Mouse (Mus musculus) limb, embryonic 11.5 days (tissue): ENCODE measurements around the gene Xrcc3. TPM values are rescaled to one million over a fixed set of nuclear protein-coding genes. Genes with fewer than 3 reads are reported as not detected.

Experiments
- ATAC-seq: fragments of 200-750 bp; cut with Nextera tagmentation; 2 replicates; pipeline ENCODE4 v1.8.0; 2017; ENCODE audit warnings: low read depth; ENCODE audit not compliant: insufficient number of reproducible peaks, low FRiP score, low TSS enrichment
- DNase-seq: peaks from one replicate; pipeline ENCODE4 v3.0.0-alpha.2; 2015; ENCODE audit warnings: low spot score
- H3K27ac ChIP-seq: fragments of 300-500 bp; sonication (generic); replicated peaks from 2 replicates; pipeline ENCODE4 v1.5.1; 2014; ENCODE audit warnings: low read depth, mild to moderate bottlenecking, low read length
- H3K27me3 ChIP-seq: fragments of 300-500 bp; sonication (generic); 2 replicates; pipeline ENCODE4 v1.6.1; 2014; ENCODE audit warnings: mild to moderate bottlenecking, low read length, mixed read lengths; ENCODE audit not compliant: control insufficient read depth, insufficient read depth
- H3K36me3 ChIP-seq: fragments of 300-500 bp; sonication (generic); 2 replicates; pipeline ENCODE4 v1.6.1; 2014; ENCODE audit warnings: mild to moderate bottlenecking, low read length, moderate library complexity, mixed read lengths; ENCODE audit not compliant: control insufficient read depth, insufficient read depth
- H3K4me1 ChIP-seq: fragments of 300-500 bp; sonication (generic); 2 replicates; pipeline ENCODE4 v1.6.1; 2014; ENCODE audit warnings: low read length, mixed read lengths; ENCODE audit not compliant: control insufficient read depth, insufficient read depth
- H3K4me2 ChIP-seq: fragments of 300-500 bp; sonication (generic); 2 replicates; pipeline ENCODE4 v1.6.1; 2014; ENCODE audit warnings: low read depth, mild to moderate bottlenecking, moderate library complexity; ENCODE audit not compliant: severe bottlenecking
- H3K4me3 ChIP-seq: fragments of 300-500 bp; sonication (generic); 2 replicates; pipeline ENCODE4 v1.5.1; 2014; ENCODE audit warnings: low read depth, low read length
- H3K9ac ChIP-seq: fragments of 300-500 bp; sonication (generic); 2 replicates; pipeline ENCODE4 v1.6.1; 2014; ENCODE audit warnings: mild to moderate bottlenecking, low read length
- H3K9me3 ChIP-seq: fragments of 300-500 bp; sonication (generic); 2 replicates; pipeline ENCODE4 v1.6.1; 2016; ENCODE audit warnings: low read length; ENCODE audit not compliant: control insufficient read depth
- WGBS: fragments of 180-500 bp; shearing (Covaris S2); extraction: QIAGEN DNeasy Blood & Tissue Kit; methylation state at CpG from one replicate; pipeline ENCODE4 v1.1.7; 2014; 5-methylcytosine and 5-hydroxymethylcytosine counted together
- polyA plus RNA-seq: library from polyadenylated mRNA; unstranded; fragments of >200 nt; fragmentation: Nextera tagmentation; extraction: Ambion mirVana; gene quantifications from 2 replicates; pipeline ENCODE4 v1.2.1, GENCODE M21; 2014

Gene Xrcc3
- polyA plus RNA-seq, 1 experiment from 2014 or later = 22.7 TPM

- Histone ChIP-seq H3K4me1 (no peaks in the 10 kb centered on the region), H3K9ac (no peak overlapping the region), H3K4me3 (no peak overlapping the region), H3K9me3 (no peaks in the 10 kb centered on the region), H3K4me2 (no peak overlapping the region), H3K36me3 (no peaks in the 10 kb centered on the region; the same call in 1 of the 2 replicates), H3K27ac (no peak overlapping the region), H3K27me3 (no peaks in the 10 kb centered on the region)
- ATAC-seq = no peak
- DNase-seq = no peak
- 74% methylated on average over 16 of the region's 16 CpGs for WGBS
Measured at GRCm38 (mm10) chr12:111766313-111767236, 47.1 kb downstream of the Xrcc3 start.

- ATAC-seq (no peak), DNase-seq (no peak)
- Histone ChIP-seq H3K4me2 (no peak overlapping the region), H3K36me3 (no peaks in the 10 kb centered on the region; the same call in 1 of the 2 replicates), H3K4me1 (peaks cover 15% of the 10 kb centered on the region), H3K27ac (no peak overlapping the region), H3K9ac (no peak overlapping the region), H3K4me3 (no peak overlapping the region), H3K9me3 (no peaks in the 10 kb centered on the region), H3K27me3 (no peaks in the 10 kb centered on the region)
- WGBS = 93% methylated on average over 13 of the region's 13 CpGs
Measured at GRCm38 (mm10) chr12:111762620-111763280, 50.9 kb downstream of the Xrcc3 start.

GRCm38 (mm10) chr12:111760306-111760908 is 53.3 kb downstream of the Xrcc3 start:
- H3K4me2 ChIP-seq = no peak overlapping the region
- H3K27ac ChIP-seq = no peak overlapping the region
- 84% methylated on average over 7 of the region's 7 CpGs for WGBS
- peaks cover 16% of the 10 kb centered on the region for H3K4me1 ChIP-seq
- ATAC-seq = no peak
- no peaks in the 10 kb centered on the region for H3K9me3 ChIP-seq
- H3K36me3 ChIP-seq = no peaks in the 10 kb centered on the region; the same call in 1 of the 2 replicates
- H3K27me3 ChIP-seq = no peaks in the 10 kb centered on the region
- H3K9ac ChIP-seq = no peak overlapping the region
- DNase-seq = no peak
- H3K4me3 ChIP-seq = no peak overlapping the region

- H3K27me3 ChIP-seq = no peaks in the 10 kb centered on the region
- H3K9me3 ChIP-seq = no peaks in the 10 kb centered on the region
- DNase-seq = peak; percentile 43
- peak overlapping the region; percentile 62 for H3K27ac ChIP-seq
- H3K4me3 ChIP-seq = peak overlapping the region; percentile 95
- ATAC-seq = peak; percentile 46; the same call in 1 of the 2 replicates
- peak overlapping the region; percentile 93 for H3K9ac ChIP-seq
- WGBS = 2% methylated on average over 35 of the region's 35 CpGs
- H3K36me3 ChIP-seq = no peaks in the 10 kb centered on the region; the same call in 1 of the 2 replicates
- H3K4me1 ChIP-seq = peaks cover 16% of the 10 kb centered on the region
- peak overlapping the region; percentile 87 for H3K4me2 ChIP-seq
Measured at GRCm38 (mm10) chr12:111759176-111760061, 54.3 kb downstream of the Xrcc3 start.

- peak within 1 kb of the TSS; percentile 93 for H3K9ac ChIP-seq
- DNase-seq (peak; percentile 84), ATAC-seq (peak; percentile 73)
- peaks cover 16% of the 10 kb centered on the region for H3K4me1 ChIP-seq
- no peaks in the 10 kb centered on the region for H3K9me3 ChIP-seq
- H3K36me3 ChIP-seq = no peaks in the 10 kb centered on the region; the same call in 1 of the 2 replicates
- peak within 1 kb of the TSS; percentile 62 for H3K27ac ChIP-seq
- H3K4me2 ChIP-seq = peak within 1 kb of the TSS; percentile 87
- H3K4me3 ChIP-seq = peak within 1 kb of the TSS; percentile 95
- H3K27me3 ChIP-seq = no peaks in the 10 kb centered on the region
- 1% methylated on average over 59 of the region's 85 CpGs for WGBS
Measured at GRCm38 (mm10) chr12:111758381-111759175, 55.1 kb downstream of the Xrcc3 start, which contains the start of gene Klc1. TSS of gene Klc1 (plus strand) at chr12:111758849.

GRCm38 (mm10) chr12:111757561-111758325 is 55.9 kb downstream of the Xrcc3 start:
- peak overlapping the region; percentile 87 for H3K4me2 ChIP-seq
- peak overlapping the region; percentile 93 for H3K9ac ChIP-seq
- H3K4me3 ChIP-seq = peak overlapping the region; percentile 95
- ATAC-seq (no peak), DNase-seq (no peak)
- no peaks in the 10 kb centered on the region for H3K9me3 ChIP-seq
- no peaks in the 10 kb centered on the region for H3K36me3 ChIP-seq
- H3K4me1 ChIP-seq = peaks cover 16% of the 10 kb centered on the region
- H3K27me3 ChIP-seq = no peaks in the 10 kb centered on the region
- H3K27ac ChIP-seq = peak overlapping the region; percentile 62; the same call in 1 of the 2 replicates
- 45% methylated on average over 10 of the region's 10 CpGs for WGBS

GRCm38 (mm10) chr12:111756698-111757082 is 57.0 kb downstream of the Xrcc3 start:
- ATAC-seq (no peak), DNase-seq (peak; percentile 33)
- Histone ChIP-seq H3K9ac (no peak overlapping the region), H3K36me3 (no peaks in the 10 kb centered on the region), H3K4me2 (no peak overlapping the region), H3K4me1 (peaks cover 16% of the 10 kb centered on the region), H3K27ac (no peak overlapping the region), H3K27me3 (no peaks in the 10 kb centered on the region), H3K9me3 (no peaks in the 10 kb centered on the region), H3K4me3 (no peak overlapping the region)
- WGBS = 32% methylated on average over 5 of the region's 5 CpGs
